Mouse (Mus musculus): Measurements from ENCODE around the gene Metrn.
A peak's percentile ranks its signal among the peaks of the same experiment; 100 is the strongest.

Metrn gene

GRCm38 (mm10) chr17:25769331-25769730 lies 27.6 kb downstream of the Metrn start:
- no peak for DNase-seq (ENCODE audit: low spot score in 2 of 2)

GRCm38 (mm10) chr17:25765886-25766285 lies 31.1 kb downstream of the Metrn start:
- DNase-seq (ENCODE audit: low spot score in 2 of 2): no peak

- no peak for DNase-seq (ENCODE audit: low spot score in 2 of 2)
Observed at GRCm38 (mm10) chr17:25762591-25762990, 34.3 kb downstream of the Metrn start.

- no peak for DNase-seq (ENCODE audit: low spot score in 2 of 2)
Observed at GRCm38 (mm10) chr17:25761561-25761970, 35.4 kb downstream of the Metrn start.

- DNase-seq (ENCODE audit: low spot score in 2 of 2): no peak
Observed at GRCm38 (mm10) chr17:25760148-25760547, 36.8 kb downstream of the Metrn start.

GRCm38 (mm10) chr17:25757691-25758090 lies 39.2 kb downstream of the Metrn start:
- no peak for DNase-seq (ENCODE audit: low spot score in 2 of 2)

GRCm38 (mm10) chr17:25756378-25757242 lies 40.3 kb downstream of the Metrn start:
- no peak for DNase-seq (ENCODE audit: low spot score in 2 of 2)

GRCm38 (mm10) chr17:25755627-25756377 lies 41.1 kb downstream of the Metrn start:
- DNase-seq (ENCODE audit: low spot score in 2 of 2): no peak

- no peak for DNase-seq (ENCODE audit: low spot score in 2 of 2)
Observed at GRCm38 (mm10) chr17:25755086-25755485, 41.9 kb downstream of the Metrn start.

- DNase-seq (ENCODE audit: low spot score in 2 of 2): no peak
Observed at GRCm38 (mm10) chr17:25754241-25754640, 42.7 kb downstream of the Metrn start, which contains the start of gene Msln. TSS of gene Msln (minus strand) at chr17:25754378.

GRCm38 (mm10) chr17:25751446-25751845 lies 45.5 kb downstream of the Metrn start:
- peak; percentile 70 to 86 for DNase-seq (ENCODE audit: low spot score in 2 of 2)

- DNase-seq (ENCODE audit: low spot score in 2 of 2): no peak
Observed at GRCm38 (mm10) chr17:25749314-25749713, 47.6 kb downstream of the Metrn start.

- no peak for DNase-seq (ENCODE audit: low spot score in 2 of 2)
Observed at GRCm38 (mm10) chr17:25748238-25748637, 48.7 kb downstream of the Metrn start.

- DNase-seq (ENCODE audit: low spot score in 2 of 2): no peak
Observed at GRCm38 (mm10) chr17:25744311-25744710, 52.6 kb downstream of the Metrn start.

- no peak for DNase-seq (ENCODE audit: low spot score in 2 of 2)
Observed at GRCm38 (mm10) chr17:25743831-25744230, 53.1 kb downstream of the Metrn start.
